Mouse (Mus musculus) small intestine, adult 2 months (tissue): ENCODE data around the gene Pcnp. TPM values are rescaled to one million over a fixed set of nuclear protein-coding genes. Genes with fewer than 3 reads are reported as not detected.

Experiments
- H3K27ac ChIP-seq: fragments of 200-500 bp; 2 replicates; pipeline ENCODE4 v1.5.1; 2012; ENCODE audit warnings: low read depth, low read length, control low read depth, inconsistent platforms; ENCODE audit not compliant: insufficient read depth
- H3K27me3 ChIP-seq: fragments of 200-500 bp; 2 replicates; pipeline ENCODE4 v1.6.1; 2012; ENCODE audit warnings: mild to moderate bottlenecking, moderate library complexity, low read length, inconsistent platforms; ENCODE audit not compliant: control insufficient read depth, insufficient read depth
- H3K36me3 ChIP-seq: fragments of 200-500 bp; 2 replicates; pipeline ENCODE4 v1.6.1; 2012; ENCODE audit warnings: mild to moderate bottlenecking, low read length, control low read depth, inconsistent platforms; ENCODE audit not compliant: control insufficient read depth, insufficient read depth
- H3K4me1 ChIP-seq: fragments of 200-500 bp; 2 replicates; pipeline ENCODE4 v1.6.1; 2012; ENCODE audit warnings: low read length, inconsistent platforms, mixed read lengths; ENCODE audit not compliant: control insufficient read depth, insufficient read depth, insufficient read length
- H3K4me3 ChIP-seq: fragments of 200-500 bp; 2 replicates; pipeline ENCODE4 v1.5.1; 2012; ENCODE audit warnings: low read depth, mild to moderate bottlenecking, control low read depth, inconsistent platforms, low read length, moderate library complexity
- CTCF ChIP-seq: fragments of 200-500 bp; IDR thresholded peaks from 2 replicates; pipeline ENCODE4 v1.5.1; 2012; ENCODE audit warnings: low read depth, mild to moderate bottlenecking, control low read depth, inconsistent platforms, low read length, moderate library complexity, mixed read lengths; ENCODE audit not compliant: insufficient replicate concordance, insufficient read length; ENCODE audit errors: extremely low read depth
- POLR2A ChIP-seq: fragments of 200-500 bp; IDR thresholded peaks from 2 replicates; pipeline ENCODE4 v1.6.1; 2012; ENCODE audit warnings: low read depth, mild to moderate bottlenecking, control low read depth, inconsistent platforms, low read length, moderate library complexity
- whole genome bisulfite sequencing: fragments of 180-500 bp; shearing (Covaris S2); methylation state at CpG from one replicate; pipeline ENCODE4 v1.1.7; 2018; 5-methylcytosine and 5-hydroxymethylcytosine counted together
- polyA plus RNA-seq: library from polyadenylated mRNA; depleted of rRNA; stranded (reverse); fragments of >200 nt; gene quantifications from 2 replicates; pipeline ENCODE4 v1.2.3, GENCODE M21; 2012

The Pcnp gene
- polyA plus RNA-seq, 1 experiment = 2.9 TPM

DNA sequence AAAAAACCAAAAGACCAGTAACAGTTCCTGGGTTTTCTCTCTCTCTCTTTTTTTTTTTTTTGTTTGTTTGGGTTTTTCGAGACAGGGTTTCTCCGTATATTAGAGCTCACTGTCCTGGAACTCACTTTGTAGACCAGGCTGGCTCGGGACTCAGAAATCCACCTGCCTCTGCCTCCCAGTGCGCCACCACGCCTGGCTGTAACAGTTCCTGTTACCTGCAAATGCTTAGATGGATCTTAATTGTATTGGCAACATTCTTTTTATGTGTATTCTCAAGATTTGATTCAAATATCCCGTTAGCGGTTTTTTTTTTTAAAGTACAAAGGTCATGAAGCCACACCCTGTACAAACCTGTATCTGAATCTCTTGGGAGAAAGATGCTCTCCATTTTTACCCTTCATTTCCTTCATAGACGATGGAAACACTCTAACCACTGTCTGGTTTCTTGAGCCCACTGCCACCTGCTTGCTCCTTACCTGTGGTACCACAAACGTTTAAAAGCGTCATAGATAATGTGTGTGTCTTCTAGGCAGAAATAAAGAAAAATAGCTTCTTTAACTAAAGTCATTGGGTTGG, 56.8 kb downstream of the Pcnp start:
- TF ChIP-seq CTCF = no peak
- TF ChIP-seq POLR2A = no peak
- H3K27ac ChIP-seq = peak overlapping the region; percentile 23

GRCm38 (mm10) chr16:55971735-55972615, 57.6 kb downstream of the Pcnp start:
- Histone ChIP-seq H3K27me3 (no peaks in the 10 kb centered on the region), H3K4me3 (no peak overlapping the region), H3K27ac (no peak overlapping the region), H3K36me3 (peaks cover 26% of the 10 kb centered on the region), H3K4me1 (peaks cover 7% of the 10 kb centered on the region; the same call in 1 of the 2 replicates)
- TF ChIP-seq CTCF (no peak), POLR2A (no peak)
- WGBS = 77% methylated on average over 6 of the region's 6 CpGs

More for the DNA sequence above, 56.8 kb downstream of the Pcnp start:
- Histone ChIP-seq H3K4me3 (no peak overlapping the region), H3K36me3 (peaks cover 25% of the 10 kb centered on the region), H3K4me1 (peaks cover 3% of the 10 kb centered on the region; the same call in 1 of the 2 replicates), H3K27me3 (no peaks in the 10 kb centered on the region)
- WGBS = 32% methylated on average over 10 of the region's 10 CpGs

DNA sequence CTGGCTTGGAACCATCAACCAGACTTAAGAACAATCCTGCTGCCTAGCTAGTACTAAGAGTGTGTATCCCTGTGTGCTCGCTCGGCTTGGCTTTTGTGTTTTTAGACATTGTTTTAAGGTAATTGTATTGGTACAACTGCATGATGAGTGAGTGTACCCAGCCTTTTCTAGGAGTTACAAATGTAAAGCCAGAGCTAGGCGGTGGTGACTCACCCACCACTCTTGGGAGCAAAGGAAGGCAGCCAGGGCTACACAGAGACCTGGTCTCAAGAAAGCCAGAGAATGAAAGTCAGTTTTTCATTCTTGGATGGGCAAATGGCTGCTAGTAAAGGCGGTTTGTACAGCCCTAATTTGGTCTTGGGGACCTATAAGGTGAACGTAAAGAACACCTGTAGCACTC, 59.1 kb downstream of the Pcnp start:
- TF ChIP-seq POLR2A = no peak
- no peak for TF ChIP-seq CTCF
- Histone ChIP-seq H3K27me3 (no peaks in the 10 kb centered on the region), H3K27ac (no peak overlapping the region), H3K4me3 (no peak overlapping the region), H3K4me1 (peaks cover 7% of the 10 kb centered on the region; the same call in 1 of the 2 replicates), H3K36me3 (peaks cover 26% of the 10 kb centered on the region)
- 88% methylated on average over 5 of the region's 5 CpGs for WGBS

DNA sequence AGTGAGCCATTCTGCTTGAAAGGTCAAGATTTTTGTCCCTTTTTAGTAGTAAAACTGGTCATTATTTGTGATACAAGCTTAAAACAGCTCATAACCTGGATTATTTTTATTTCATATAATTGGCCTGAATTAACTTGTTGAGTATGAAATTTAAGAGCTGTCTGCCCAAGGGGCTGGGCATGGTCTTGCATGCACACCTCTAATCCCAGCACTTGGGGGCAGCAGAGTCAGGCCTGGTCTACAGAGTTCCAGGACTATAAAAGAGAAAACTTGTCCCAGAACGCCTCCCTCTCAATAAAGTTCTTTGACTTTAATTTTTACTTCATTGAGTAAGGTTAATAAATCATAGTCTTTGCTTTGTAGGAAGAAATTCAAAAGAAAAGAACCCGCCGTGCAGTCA, 60.4 kb downstream of the Pcnp start:
- Histone ChIP-seq H3K27ac (no peak overlapping the region), H3K4me3 (no peak overlapping the region), H3K27me3 (no peaks in the 10 kb centered on the region), H3K4me1 (peaks cover 7% of the 10 kb centered on the region; the same call in 1 of the 2 replicates), H3K36me3 (peaks cover 26% of the 10 kb centered on the region)
- 62% methylated on average over 3 of the region's 3 CpGs for WGBS
- TF ChIP-seq CTCF (peak; percentile 41; the same call in 1 of the 2 replicates), POLR2A (no peak)

GRCm38 (mm10) chr16:55967221-55967620, 62.3 kb downstream of the Pcnp start:
- Histone ChIP-seq H3K4me3 (no peak overlapping the region), H3K27me3 (no peaks in the 10 kb centered on the region), H3K4me1 (peaks cover 5% of the 10 kb centered on the region; the same call in 1 of the 2 replicates), H3K27ac (no peak overlapping the region), H3K36me3 (peaks cover 26% of the 10 kb centered on the region)
- WGBS = 10% methylated on average over 1 of the region's 1 CpGs
- TF ChIP-seq CTCF = no peak
- TF ChIP-seq POLR2A = no peak

GRCm38 (mm10) chr16:55966212-55966871, 63.2 kb downstream of the Pcnp start, which contains the start of gene Rpl24:
Gene Rpl24 (plus strand): TSS chr16:55966275.
- WGBS = under 1% methylated on average over 42 of the region's 42 CpGs
- H3K27me3 ChIP-seq = no peaks in the 10 kb centered on the region
- TF ChIP-seq POLR2A = peak; percentile 59; the same call in 1 of the 2 replicates
- TF ChIP-seq CTCF = no peak

More at GRCm38 (mm10) chr16:55966212-55966871, 63.2 kb downstream of the Pcnp start, which contains the start of gene Rpl24:
- Histone ChIP-seq H3K4me3 (peak within 1 kb of the TSS; percentile 82), H3K36me3 (peaks cover 20% of the 10 kb centered on the region), H3K27ac (peak within 1 kb of the TSS; percentile 67), H3K4me1 (peaks cover 5% of the 10 kb centered on the region; the same call in 1 of the 2 replicates)
